8 mouse cellular contexts compared by ENCODE assay signal in genomic region chr17:34645256-34645829, GRCm38 (mm10). TPM values are rescaled to one million over a fixed set of nuclear protein-coding genes. Genes with fewer than 3 reads are reported as not detected.
DNase-seq lines count a peak whose midpoint lies in the region; ATAC-seq lines count a peak whose summit lies in the region.

No protein-coding gene starts in this region.

- DNase-seq in cerebellum, adult 9-10 months: peak; percentile 68
- DNase-seq in cerebellum, postnatal 36 days: no peak
- DNase-seq in 416B (ENCODE audit: low read depth): peak; percentile 91
- no peak for DNase-seq in forebrain, embryonic 10.5 days (ENCODE audit: extremely low spot score, low spot score)
- DNase-seq in liver, embryonic 11.5 days (ENCODE audit: low spot score): no peak
- no peak for DNase-seq in adrenal gland, postnatal 25 days
- no peak for DNase-seq in left cerebral cortex, adult 11 months (ENCODE audit: low spot score)
- no peak for DNase-seq in lung, postnatal 10 days

- H3K9ac ChIP-seq in liver, embryonic 11.5 days (ENCODE audit: low read depth, low read length): peak overlapping the region; percentile 66; the same call in 1 of the 2 replicates

- no peaks in the 10 kb centered on the region for H3K27me3 ChIP-seq in forebrain, embryonic 10.5 days (ENCODE audit: poor library complexity, severe bottlenecking)
- H3K27me3 ChIP-seq in liver, embryonic 11.5 days (replicated peaks; ENCODE audit: control insufficient read depth, insufficient read depth, low read length): no peaks in the 10 kb centered on the region

- H3K4me1 ChIP-seq in forebrain, embryonic 10.5 days: peaks cover 54% of the 10 kb centered on the region
- H3K4me1 ChIP-seq in liver, embryonic 11.5 days (replicated peaks; ENCODE audit: control insufficient read depth, insufficient read depth, low read length): peaks cover 19% of the 10 kb centered on the region

- H3K9me3 ChIP-seq in forebrain, embryonic 10.5 days: no peaks in the 10 kb centered on the region
- H3K9me3 ChIP-seq in liver, embryonic 11.5 days (ENCODE audit: control insufficient read depth, low read length): no peaks in the 10 kb centered on the region

- peak overlapping the region; percentile 79 for H3K4me2 ChIP-seq in liver, embryonic 11.5 days

- WGBS in forebrain, embryonic 10.5 days: 50% methylated on average over 10 of the region's 10 CpGs
- 43% methylated on average over 10 of the region's 10 CpGs for WGBS in liver, embryonic 11.5 days

- ATAC-seq in liver, embryonic 11.5 days (replicated peaks; ENCODE audit: low FRiP score): no peak

- H3K36me3 ChIP-seq in forebrain, embryonic 10.5 days (replicated peaks): peaks cover 29% of the 10 kb centered on the region
- H3K36me3 ChIP-seq in liver, embryonic 11.5 days (ENCODE audit: control insufficient read depth, insufficient read depth, low read length): peaks cover 11% of the 10 kb centered on the region; the same call in 1 of the 2 replicates

- H3K27ac ChIP-seq in forebrain, embryonic 10.5 days: peak overlapping the region; percentile 80
- no peak overlapping the region for H3K27ac ChIP-seq in liver, embryonic 11.5 days (ENCODE audit: low read depth, low read length)

- H3K4me3 ChIP-seq in forebrain, embryonic 10.5 days: peak overlapping the region; percentile 99
- peak overlapping the region; percentile 71 for H3K4me3 ChIP-seq in liver, embryonic 11.5 days (ENCODE audit: low read depth, low read length)

RNA-seq across cellular contexts. Expression of gene Fkbpl, which starts 0.8 kb away (rescaled TPM):
- 14.8 and 15.5 TPM in 2 replicates for polyA plus RNA-seq in forebrain, embryonic 10.5 days (2016; fragmentation: Nextera tagmentation; extraction: Ambion mirVana)
- polyA plus RNA-seq in liver, embryonic 11.5 days (2014; fragmentation: Nextera tagmentation; extraction: Ambion mirVana): 9.5 and 9.7 TPM in 2 replicates
- 13.4 TPM in 2 replicates for total RNA-seq in adrenal gland, postnatal 25 days (2021)

RNA-seq across cellular contexts. Expression of gene Atf6b, which starts 1.6 kb away (rescaled TPM):
- 105 and 106 TPM in 2 replicates for polyA plus RNA-seq in forebrain, embryonic 10.5 days (2016; fragmentation: Nextera tagmentation; extraction: Ambion mirVana)
- 39.9 and 48.5 TPM in 2 replicates for polyA plus RNA-seq in liver, embryonic 11.5 days (2014; fragmentation: Nextera tagmentation; extraction: Ambion mirVana)
- total RNA-seq in adrenal gland, postnatal 25 days (2021): 50.4 and 52.5 TPM in 2 replicates

RNA-seq across cellular contexts. Expression of gene Prrt1, which starts 16.0 kb away (rescaled TPM):
- polyA plus RNA-seq in forebrain, embryonic 10.5 days (2016; fragmentation: Nextera tagmentation; extraction: Ambion mirVana): 0.54 and 0.62 TPM in 2 replicates
- not detected in 2 replicates for polyA plus RNA-seq in liver, embryonic 11.5 days (2014; fragmentation: Nextera tagmentation; extraction: Ambion mirVana)
- total RNA-seq in adrenal gland, postnatal 25 days (2021): 10.8 and 13.5 TPM in 2 replicates

RNA-seq across cellular contexts. Expression of gene Ppt2, which starts 17.0 kb away (rescaled TPM):
- polyA plus RNA-seq in forebrain, embryonic 10.5 days (2016; fragmentation: Nextera tagmentation; extraction: Ambion mirVana): 22.1 and 22.4 TPM in 2 replicates
- 23.1 and 25.8 TPM in 2 replicates for polyA plus RNA-seq in liver, embryonic 11.5 days (2014; fragmentation: Nextera tagmentation; extraction: Ambion mirVana)
- total RNA-seq in adrenal gland, postnatal 25 days (2021): 56.9 and 61.1 TPM in 2 replicates

RNA-seq across cellular contexts. Expression of gene Tnxb, which starts 25.0 kb away (rescaled TPM):
- polyA plus RNA-seq in forebrain, embryonic 10.5 days (2016; fragmentation: Nextera tagmentation; extraction: Ambion mirVana): not detected in 2 replicates
- 0.10 TPM in 1 of 2 replicates, not detected in the other for polyA plus RNA-seq in liver, embryonic 11.5 days (2014; fragmentation: Nextera tagmentation; extraction: Ambion mirVana)
- total RNA-seq in adrenal gland, postnatal 25 days (2021): 23.7 and 25.4 TPM in 2 replicates

Comparison
In these comparisons a context has a peak if more than half of its experiments do, and no peak if none do; other contexts are left out.
1. DNase-seq: peak in cerebellum, adult 9-10 months (single experiment) and 416B (single experiment); none in cerebellum, postnatal 36 days (0 of 2), forebrain, embryonic 10.5 days (single experiment), liver, embryonic 11.5 days (single experiment), adrenal gland, postnatal 25 days (single experiment), left cerebral cortex, adult 11 months (single experiment) and lung, postnatal 10 days (single experiment).